Mouse (Mus musculus) liver, embryonic 11.5 days (tissue): ENCODE results near the gene Fpgs. TPM values are rescaled to one million over a fixed set of nuclear protein-coding genes. Genes with fewer than 3 reads are reported as not detected.
A peak's percentile ranks its signal among the peaks of the same experiment; 100 is the strongest.

Experiments
- ATAC-seq: fragments of 200-750 bp; cut with Nextera tagmentation; replicated peaks from 2 replicates; pipeline ENCODE4 v1.8.0; 2017; ENCODE audit warnings: moderate number of reproducible peaks, mild to moderate bottlenecking, moderate TSS enrichment, moderate library complexity; ENCODE audit not compliant: low FRiP score
- DNase-seq: peaks from one replicate; pipeline ENCODE4 v3.0.0-alpha.2; 2017; ENCODE audit warnings: low spot score
- H3K27ac ChIP-seq: fragments of 300-500 bp; sonication (generic); 2 replicates; pipeline ENCODE4 v1.5.1; 2014; ENCODE audit warnings: mild to moderate bottlenecking, low read depth, low read length, control low read depth
- H3K27me3 ChIP-seq: fragments of 300-500 bp; sonication (generic); replicated peaks from 2 replicates; pipeline ENCODE4 v1.6.1; 2014; ENCODE audit warnings: low read length, mixed read lengths; ENCODE audit not compliant: control insufficient read depth, insufficient read depth
- H3K36me3 ChIP-seq: fragments of 300-500 bp; sonication (generic); 2 replicates; pipeline ENCODE4 v1.6.1; 2014; ENCODE audit warnings: mild to moderate bottlenecking, low read length, moderate library complexity, mixed read lengths; ENCODE audit not compliant: control insufficient read depth, insufficient read depth
- H3K4me1 ChIP-seq: fragments of 300-500 bp; sonication (generic); replicated peaks from 2 replicates; pipeline ENCODE4 v1.6.1; 2014; ENCODE audit warnings: low read length, mixed read lengths; ENCODE audit not compliant: control insufficient read depth, insufficient read depth
- H3K4me2 ChIP-seq: fragments of 300-500 bp; sonication (generic); 2 replicates; pipeline ENCODE4 v1.6.1; 2014; ENCODE audit warnings: mild to moderate bottlenecking, control low read depth, moderate library complexity
- H3K4me3 ChIP-seq: fragments of 300-500 bp; sonication (generic); 2 replicates; pipeline ENCODE4 v1.5.1; 2014; ENCODE audit warnings: low read depth, low read length, control low read depth
- H3K9ac ChIP-seq: fragments of 300-500 bp; sonication (generic); 2 replicates; pipeline ENCODE4 v1.6.1; 2014; ENCODE audit warnings: low read depth, low read length, control low read depth
- H3K9me3 ChIP-seq: fragments of 300-500 bp; sonication (generic); 2 replicates; pipeline ENCODE4 v1.6.1; 2016; ENCODE audit warnings: low read length, inconsistent platforms, mixed read lengths; ENCODE audit not compliant: control insufficient read depth
- WGBS: fragments of 180-500 bp; shearing (Covaris S2); extraction: QIAGEN DNeasy Blood & Tissue Kit; methylation state at CpG from one replicate; pipeline ENCODE4 v1.1.7; 2014; 5-methylcytosine and 5-hydroxymethylcytosine counted together
- polyA plus RNA-seq: library from polyadenylated mRNA; unstranded; fragments of >200 nt; fragmentation: Nextera tagmentation; extraction: Ambion mirVana; gene quantifications from 2 replicates; pipeline ENCODE4 v1.2.1, GENCODE M21; 2014

The Fpgs gene
- polyA plus RNA-seq, 1 experiment from 2014 or later, result 46.2 TPM

- Histone ChIP-seq H3K9ac (no peak overlapping the region), H3K4me1 (0 out of 2 replicates have a peak, but pooled peaks cover 2% of the 10 kb centered on the region), H3K9me3 (no peaks in the 10 kb centered on the region), H3K27me3 (no peaks in the 10 kb centered on the region), H3K27ac (no peak overlapping the region), H3K4me3 (no peak overlapping the region), H3K36me3 (peaks cover 38% of the 10 kb centered on the region), H3K4me2 (no peak overlapping the region)
- WGBS, result 65% methylated on average over 7 of the region's 7 CpGs
- no peak for DNase-seq
- no peak for ATAC-seq
Observed at GRCm38 (mm10) chr2:32680051-32680451, 23.9 kb downstream of the Fpgs start.

DNA sequence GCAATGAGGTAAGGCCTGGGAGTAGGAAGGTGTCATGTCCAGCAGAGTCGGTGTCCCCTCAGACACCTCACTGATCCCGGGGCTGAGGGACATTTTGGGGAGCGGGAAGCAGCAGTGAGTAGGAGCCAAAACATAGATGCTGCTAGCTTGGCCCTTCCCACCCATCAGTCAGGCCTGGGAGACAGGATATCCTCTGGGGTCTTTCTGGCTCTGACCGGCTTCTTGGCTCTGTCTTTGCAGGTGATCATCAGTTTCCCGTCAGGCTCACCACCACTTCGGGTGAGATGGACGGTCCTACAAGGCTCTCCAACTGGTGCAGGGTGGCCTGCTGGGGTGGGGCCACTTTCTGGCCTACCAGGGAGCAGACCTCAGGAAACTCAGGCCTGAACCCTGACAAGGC lies 26.3 kb downstream of the Fpgs start:
- Histone ChIP-seq H3K4me3 (no peak overlapping the region), H3K27me3 (no peaks in the 10 kb centered on the region), H3K27ac (no peak overlapping the region), H3K9ac (no peak overlapping the region), H3K9me3 (no peaks in the 10 kb centered on the region), H3K36me3 (peaks cover 17% of the 10 kb centered on the region), H3K4me1 (peaks cover 11% of the 10 kb centered on the region), H3K4me2 (no peak overlapping the region)
- DNase-seq, result no peak
- 90% methylated on average over 7 of the region's 7 CpGs for WGBS
- no peak for ATAC-seq

GRCm38 (mm10) chr2:32676821-32677220 lies 27.1 kb downstream of the Fpgs start:
- Histone ChIP-seq H3K36me3 (peaks cover 13% of the 10 kb centered on the region), H3K9ac (no peak overlapping the region), H3K9me3 (no peaks in the 10 kb centered on the region), H3K27ac (no peak overlapping the region), H3K27me3 (no peaks in the 10 kb centered on the region), H3K4me3 (no peak overlapping the region), H3K4me2 (no peak overlapping the region), H3K4me1 (peaks cover 11% of the 10 kb centered on the region)
- 83% methylated on average over 3 of the region's 3 CpGs for WGBS
- DNase-seq (no peak), ATAC-seq (no peak)

DNA sequence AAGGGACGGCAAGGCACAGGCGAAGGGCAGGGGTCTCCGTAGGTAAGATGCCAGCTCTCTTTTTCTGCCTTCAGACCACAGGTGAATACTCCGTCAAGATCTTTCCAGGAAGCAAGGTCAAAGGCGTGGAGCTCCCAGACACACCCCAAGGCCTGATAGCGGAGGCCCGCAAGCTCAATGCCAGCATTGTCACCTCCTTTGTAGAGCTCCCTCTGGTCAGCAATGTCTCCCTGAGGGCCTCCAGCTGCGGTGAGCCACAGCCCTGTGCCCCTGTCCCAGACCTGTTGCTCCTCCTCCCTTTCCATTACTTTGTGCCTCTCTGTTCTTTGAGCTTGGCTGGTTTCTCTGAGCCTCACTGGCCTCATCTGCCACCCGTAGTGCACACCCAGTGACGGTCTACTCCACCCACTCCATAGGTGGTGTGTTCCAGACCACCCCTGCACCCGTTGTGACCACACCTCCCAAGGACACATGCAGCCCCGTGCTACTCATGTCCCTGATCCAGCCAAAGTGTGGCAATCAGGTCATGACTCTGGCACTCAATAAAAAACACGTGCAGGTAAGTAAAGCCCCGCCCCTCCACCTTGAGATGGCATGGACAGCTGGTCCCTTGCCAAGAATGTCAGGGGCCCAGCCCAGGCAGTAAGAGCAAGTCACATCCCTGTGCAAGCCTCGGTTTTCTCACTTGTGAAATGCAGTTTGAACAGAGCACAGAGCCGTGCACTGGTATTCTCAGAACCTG lies 30.6 kb downstream of the Fpgs start:
- Histone ChIP-seq H3K36me3 (peaks cover 9% of the 10 kb centered on the region), H3K4me2 (no peak overlapping the region), H3K4me3 (no peak overlapping the region), H3K27ac (no peak overlapping the region; the same call in 1 of the 2 replicates), H3K9ac (peak overlapping the region; percentile 34; the same call in 1 of the 2 replicates), H3K9me3 (no peaks in the 10 kb centered on the region), H3K4me1 (peaks cover 19% of the 10 kb centered on the region), H3K27me3 (no peaks in the 10 kb centered on the region)
- DNase-seq (no peak), ATAC-seq (peak; percentile 60; the same call in 1 of the 2 replicates)
- WGBS, result 73% methylated on average over 16 of the region's 16 CpGs

DNA sequence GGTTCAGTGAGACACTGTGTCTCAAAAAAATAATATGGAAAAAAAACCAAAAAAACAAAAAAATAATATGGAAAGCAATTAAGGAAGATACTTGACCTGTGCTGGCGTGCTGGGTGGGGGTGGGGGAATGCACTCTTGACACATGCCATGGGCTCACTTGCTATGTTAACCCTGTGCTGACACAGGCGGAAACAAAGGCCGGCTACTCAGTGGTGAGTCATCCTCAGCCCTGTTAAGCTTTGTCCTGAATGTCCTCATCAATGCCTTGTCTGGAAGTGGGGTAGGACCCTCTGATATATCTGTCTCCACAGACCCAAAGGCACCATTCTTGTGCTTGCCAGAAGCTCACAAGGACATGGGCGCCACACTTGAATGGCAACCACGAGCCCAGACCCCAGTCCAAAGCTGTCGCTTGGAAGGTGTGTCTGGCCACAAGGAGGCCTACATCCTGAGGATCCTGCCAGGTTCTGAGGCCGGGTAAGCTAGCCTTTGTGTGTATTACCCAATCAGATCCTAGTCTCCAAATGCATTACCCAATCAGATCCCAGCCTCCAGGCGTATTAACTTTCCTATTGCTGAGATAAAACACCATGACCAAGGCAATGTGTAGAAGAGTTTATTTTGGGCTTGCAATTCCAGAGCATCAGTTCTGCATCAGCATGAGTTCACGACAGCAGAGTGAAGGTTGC lies 31.9 kb downstream of the Fpgs start:
- peaks cover 19% of the 10 kb centered on the region for H3K4me1 ChIP-seq
- no peak overlapping the region for H3K4me3 ChIP-seq
- WGBS, result 77% methylated on average over 9 of the region's 9 CpGs
- no peak overlapping the region for H3K4me2 ChIP-seq
- ATAC-seq (no peak), DNase-seq (no peak)
- H3K27ac ChIP-seq, result no peak overlapping the region
- no peaks in the 10 kb centered on the region for H3K27me3 ChIP-seq
- H3K9me3 ChIP-seq, result no peaks in the 10 kb centered on the region
- H3K36me3 ChIP-seq, result peaks cover 7% of the 10 kb centered on the region
- no peak overlapping the region for H3K9ac ChIP-seq

GRCm38 (mm10) chr2:32671147-32671546 lies 32.8 kb downstream of the Fpgs start:
- WGBS, result 82% methylated on average over 9 of the region's 9 CpGs
- DNase-seq (no peak), ATAC-seq (no peak)
- Histone ChIP-seq H3K4me1 (peaks cover 19% of the 10 kb centered on the region), H3K4me3 (no peak overlapping the region), H3K9me3 (no peaks in the 10 kb centered on the region), H3K9ac (no peak overlapping the region), H3K27ac (no peak overlapping the region), H3K4me2 (no peak overlapping the region), H3K27me3 (no peaks in the 10 kb centered on the region), H3K36me3 (peaks cover 7% of the 10 kb centered on the region)

DNA sequence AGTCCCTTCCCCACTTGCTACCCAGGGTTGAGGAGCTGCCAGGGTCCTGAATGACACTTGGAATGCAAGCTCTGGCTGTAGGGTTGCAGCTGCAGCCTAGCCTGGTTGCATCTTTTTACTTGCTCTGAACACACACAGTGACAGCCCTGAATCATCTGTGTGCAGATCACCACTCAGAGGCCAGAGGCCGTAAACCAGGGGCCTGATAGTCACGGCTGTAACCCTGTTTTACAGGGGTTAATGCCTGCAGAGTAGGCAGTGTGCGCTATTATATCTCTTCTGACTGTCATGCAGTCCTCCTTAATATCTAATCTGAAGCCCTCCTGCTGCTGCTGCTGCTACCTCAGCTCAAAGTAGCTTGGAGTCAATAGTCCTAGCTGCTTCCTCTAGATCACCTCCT lies 34.1 kb downstream of the Fpgs start:
- Histone ChIP-seq H3K9ac (0 out of 2 replicates have a peak overlapping the region, but pooled peaks have one; percentile 6), H3K4me3 (no peak overlapping the region), H3K9me3 (no peaks in the 10 kb centered on the region), H3K36me3 (no peaks in the 10 kb centered on the region; the same call in 1 of the 2 replicates), H3K27me3 (no peaks in the 10 kb centered on the region), H3K4me1 (peaks cover 28% of the 10 kb centered on the region), H3K4me2 (no peak overlapping the region), H3K27ac (peak overlapping the region; percentile 3; the same call in 1 of the 2 replicates)
- ATAC-seq (peak; percentile 79), DNase-seq (no peak)
- 32% methylated on average over 3 of the region's 3 CpGs for WGBS

DNA sequence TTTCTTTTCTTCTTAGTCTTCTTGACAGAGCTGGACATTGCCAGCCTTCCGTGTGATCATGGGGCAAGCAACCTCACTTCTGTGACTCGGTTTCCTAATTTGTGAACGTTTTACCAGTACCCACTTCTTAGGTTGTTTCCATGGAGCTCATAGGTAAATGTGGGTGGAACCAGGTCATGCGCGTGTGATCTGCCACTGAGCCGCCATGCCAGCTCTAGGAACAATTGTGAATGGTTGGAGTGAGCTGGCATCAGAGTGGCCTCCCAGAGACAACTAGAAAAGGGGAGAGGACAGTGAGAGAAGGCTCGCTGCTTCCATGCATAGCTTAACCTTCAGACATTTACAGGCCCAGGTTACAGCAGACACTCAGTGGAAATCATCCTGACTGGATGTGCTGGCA lies 35.8 kb downstream of the Fpgs start:
- no peak overlapping the region for H3K9ac ChIP-seq
- H3K27ac ChIP-seq, result no peak overlapping the region; the same call in 1 of the 2 replicates
- 82% methylated on average over 7 of the region's 7 CpGs for WGBS
- no peaks in the 10 kb centered on the region; the same call in 1 of the 2 replicates for H3K36me3 ChIP-seq
- no peak for DNase-seq
- H3K9me3 ChIP-seq, result no peaks in the 10 kb centered on the region
- ATAC-seq, result no peak
- peaks cover 24% of the 10 kb centered on the region for H3K4me1 ChIP-seq
- H3K4me3 ChIP-seq, result no peak overlapping the region
- H3K27me3 ChIP-seq, result no peaks in the 10 kb centered on the region
- H3K4me2 ChIP-seq, result no peak overlapping the region
